19 mouse cellular contexts compared by ENCODE assay signal in genomic region chr5:37932086-37932759, GRCm38 (mm10).
DNase-seq lines count a peak whose midpoint lies in the region; ATAC-seq and TF ChIP-seq lines count a peak whose summit lies in the region.
"Had no signal": no experiment of that assay in that cellular context is flagged by ENCODE, and none has a peak within 500 bp of the region (broad histone marks: within the 10 kb centered on the region; RNA-seq: fewer than 3 reads in every experiment).

No protein-coding gene starts in this region.

- no peak overlapping the region for H3K9ac ChIP-seq in kidney, postnatal 0 days (ENCODE audit: low read depth, low read length)
- no peak overlapping the region for H3K9ac ChIP-seq in lung, postnatal 0 days (replicated peaks; ENCODE audit: low read depth)
- H3K9ac ChIP-seq in embryonic facial prominence, embryonic 14.5 days (ENCODE audit: low read depth, low read length) = no peak overlapping the region
- no peak overlapping the region for H3K9ac ChIP-seq in neural tube, embryonic 15.5 days (replicated peaks)
- H3K9ac ChIP-seq: hindbrain, embryonic 15.5 days; liver, embryonic 15.5 days; neural tube, embryonic 12.5 days had no signal

- H3K27me3 ChIP-seq in kidney, postnatal 0 days (ENCODE audit: insufficient read depth, low read length) = no peaks in the 10 kb centered on the region
- no peaks in the 10 kb centered on the region for H3K27me3 ChIP-seq in lung, postnatal 0 days (replicated peaks; ENCODE audit: insufficient read depth, low read length)
- no peaks in the 10 kb centered on the region for H3K27me3 ChIP-seq in embryonic facial prominence, embryonic 14.5 days (replicated peaks; ENCODE audit: control insufficient read depth, insufficient read depth, low read length)
- no peaks in the 10 kb centered on the region for H3K27me3 ChIP-seq in neural tube, embryonic 15.5 days (replicated peaks)
- H3K27me3 ChIP-seq: liver, embryonic 15.5 days; neural tube, embryonic 12.5 days had no signal

- H3K4me3 ChIP-seq in kidney, postnatal 0 days (replicated peaks; ENCODE audit: low read depth, low read length) = no peak overlapping the region
- no peak overlapping the region for H3K4me3 ChIP-seq in lung, postnatal 0 days (ENCODE audit: low read depth, low read length)
- H3K4me3 ChIP-seq in embryonic facial prominence, embryonic 14.5 days (ENCODE audit: low read depth, low read length) = no peak overlapping the region
- no peak overlapping the region for H3K4me3 ChIP-seq in neural tube, embryonic 15.5 days (replicated peaks)
- H3K4me3 ChIP-seq: erythroblast, embryonic 14.5 days; hindbrain, embryonic 15.5 days; liver, embryonic 15.5 days; neural tube, embryonic 12.5 days had no signal

- WGBS in kidney, postnatal 0 days = 60% methylated on average over 10 of the region's 10 CpGs
- WGBS in lung, postnatal 0 days = 52% methylated on average over 10 of the region's 10 CpGs
- 71% methylated on average over 10 of the region's 10 CpGs for WGBS in embryonic facial prominence, embryonic 14.5 days
- WGBS in neural tube, embryonic 15.5 days = 78% methylated on average over 10 of the region's 10 CpGs

- no peak overlapping the region for H3K4me2 ChIP-seq in kidney, postnatal 0 days (ENCODE audit: low read length)
- no peak overlapping the region for H3K4me2 ChIP-seq in lung, postnatal 0 days (replicated peaks; ENCODE audit: low read depth, low read length)
- no peak overlapping the region for H3K4me2 ChIP-seq in embryonic facial prominence, embryonic 14.5 days (ENCODE audit: low read depth, low read length)
- no peak overlapping the region for H3K4me2 ChIP-seq in neural tube, embryonic 15.5 days
- H3K4me2 ChIP-seq: hindbrain, embryonic 15.5 days; liver, embryonic 15.5 days; neural tube, embryonic 12.5 days had no signal

- no peak for TF ChIP-seq CTCF in kidney, postnatal 0 days (IDR thresholded peaks at IDR 0.05; ENCODE audit: low read depth)
- TF ChIP-seq CTCF in lung, postnatal 0 days (IDR thresholded peaks at IDR 0.05) = no peak

- no peak for ATAC-seq in kidney, postnatal 0 days (replicated peaks; ENCODE audit: low FRiP score, low read depth)
- ATAC-seq in lung, postnatal 0 days = no peak
- no peak for ATAC-seq in embryonic facial prominence, embryonic 14.5 days (ENCODE audit: low read depth)
- ATAC-seq in neural tube, embryonic 15.5 days (ENCODE audit: low FRiP score) = no peak

- no peaks in the 10 kb centered on the region for H3K9me3 ChIP-seq in kidney, postnatal 0 days (replicated peaks; ENCODE audit: low read length)
- no peaks in the 10 kb centered on the region for H3K9me3 ChIP-seq in lung, postnatal 0 days (ENCODE audit: low read length)
- H3K9me3 ChIP-seq in embryonic facial prominence, embryonic 14.5 days (ENCODE audit: control insufficient read depth, low read length) = no peaks in the 10 kb centered on the region
- no peaks in the 10 kb centered on the region for H3K9me3 ChIP-seq in neural tube, embryonic 15.5 days (replicated peaks)
- H3K9me3 ChIP-seq: G1E; hindbrain, embryonic 15.5 days; liver, embryonic 15.5 days; neural tube, embryonic 12.5 days had no signal

- no peaks in the 10 kb centered on the region for H3K36me3 ChIP-seq in kidney, postnatal 0 days (ENCODE audit: insufficient read depth, low read length)
- H3K36me3 ChIP-seq in lung, postnatal 0 days (ENCODE audit: insufficient read depth, low read length) = no peaks in the 10 kb centered on the region
- no peaks in the 10 kb centered on the region for H3K36me3 ChIP-seq in embryonic facial prominence, embryonic 14.5 days (ENCODE audit: control insufficient read depth, insufficient read depth, low read length)
- no peaks in the 10 kb centered on the region for H3K36me3 ChIP-seq in neural tube, embryonic 15.5 days
- H3K36me3 ChIP-seq: G1E; hindbrain, embryonic 15.5 days; liver, embryonic 15.5 days; neural tube, embryonic 12.5 days had no signal

- no peak overlapping the region for H3K27ac ChIP-seq in kidney, postnatal 0 days
- H3K27ac ChIP-seq in lung, postnatal 0 days (ENCODE audit: low read length) = no peak overlapping the region
- H3K27ac ChIP-seq in embryonic facial prominence, embryonic 14.5 days (replicated peaks; ENCODE audit: low read depth, low read length) = peak overlapping the region; percentile 28; the same call in 1 of the 2 replicates
- H3K27ac ChIP-seq in neural tube, embryonic 15.5 days (replicated peaks) = no peak overlapping the region
- H3K27ac ChIP-seq: hindbrain, embryonic 15.5 days; liver, embryonic 15.5 days; neural tube, embryonic 12.5 days had no signal

- peak; percentile 38 for DNase-seq in kidney, postnatal 0 days (ENCODE audit: low spot score)
- DNase-seq in kidney, adult 11 months = no peak
- DNase-seq in lung, postnatal 10 days = peak; percentile 17
- no peak for DNase-seq in lung, postnatal 0 days (ENCODE audit: low spot score)
- DNase-seq in embryonic facial prominence, embryonic 14.5 days (ENCODE audit: low spot score) = peak; percentile 55
- peak; percentile 31 for DNase-seq in layer of hippocampus, adult 9-11 months
- DNase-seq in left cerebral cortex, adult 8-10 months (ENCODE audit: low spot score in 2 of 2) = no peak
- DNase-seq: cerebellum, adult 9-11 months; gastrocnemius, postnatal 14 days; heart, postnatal 10 days; kidney, postnatal 25 days; retina, postnatal 1 day; thymus, postnatal 25 days had no signal

- H3K4me1 ChIP-seq in kidney, postnatal 0 days (replicated peaks; ENCODE audit: insufficient read depth, low read length) = no peaks in the 10 kb centered on the region
- H3K4me1 ChIP-seq in lung, postnatal 0 days (ENCODE audit: insufficient read depth, low read depth, low read length) = no peaks in the 10 kb centered on the region
- peaks cover 8% of the 10 kb centered on the region; the same call in 1 of the 2 replicates for H3K4me1 ChIP-seq in embryonic facial prominence, embryonic 14.5 days (ENCODE audit: control insufficient read depth, insufficient read depth, low read length)
- H3K4me1 ChIP-seq in neural tube, embryonic 15.5 days = no peaks in the 10 kb centered on the region
- H3K4me1 ChIP-seq: hindbrain, embryonic 15.5 days; liver, embryonic 15.5 days; neural tube, embryonic 12.5 days had no signal

- TF ChIP-seq EP300 in lung, postnatal 0 days (IDR thresholded peaks at IDR 0.05) = no peak

Comparison
In these comparisons a context has a peak if more than half of its experiments do, and no peak if none do; other contexts are left out.
1. DNase-seq: peak in kidney, postnatal 0 days (single experiment), lung, postnatal 10 days (single experiment), embryonic facial prominence, embryonic 14.5 days (single experiment) and layer of hippocampus, adult 9-11 months (single experiment); none in kidney, adult 11 months (single experiment), lung, postnatal 0 days (single experiment) and left cerebral cortex, adult 8-10 months (0 of 2).